Mouse (Mus musculus) bone marrow, adult 2 months (tissue): ENCODE results near the gene Defb43. TPM values are rescaled to one million over a fixed set of nuclear protein-coding genes. Genes with fewer than 3 reads are reported as not detected.
A peak's percentile ranks its signal among the peaks of the same experiment; 100 is the strongest.

ENCODE experiments used
- H3K27ac ChIP-seq: fragments of 200-500 bp; 2 replicates; pipeline ENCODE4 v1.5.1; 2012; ENCODE audit warnings: low read depth, mild to moderate bottlenecking, control low read depth, inconsistent platforms, low read length; ENCODE audit not compliant: control insufficient read depth, poor library complexity, insufficient read depth
- H3K4me1 ChIP-seq: fragments of 200-500 bp; 2 replicates; pipeline ENCODE4 v1.6.1; 2011; ENCODE audit warnings: low read length; ENCODE audit not compliant: control insufficient read depth, insufficient read depth
- H3K4me3 ChIP-seq: fragments of 200-500 bp; replicated peaks from 2 replicates; pipeline ENCODE3; 2011; ENCODE audit warnings: mild to moderate bottlenecking, low read depth, low read length, control low read depth; ENCODE audit not compliant: control insufficient read depth
- CTCF ChIP-seq: fragments of 200-500 bp; IDR thresholded peaks from 2 replicates; pipeline ENCODE4 v1.5.1; 2011; ENCODE audit warnings: low read length, control low read depth; ENCODE audit not compliant: control insufficient read depth, insufficient read depth
- POLR2A ChIP-seq: fragments of 200-500 bp; IDR thresholded peaks from 2 replicates; pipeline ENCODE4 v1.6.1; 2011; ENCODE audit warnings: low read depth, mild to moderate bottlenecking, control low read depth, low read length, borderline replicate concordance; ENCODE audit not compliant: control insufficient read depth
- WGBS: fragments of 180-500 bp; shearing (Covaris S2); methylation state at CpG from one replicate; pipeline ENCODE4 v1.1.7; 2018; 5-methylcytosine and 5-hydroxymethylcytosine counted together
- polyA plus RNA-seq: library from polyadenylated mRNA; stranded (reverse); fragments of >200 nt; gene quantifications from 2 replicates; pipeline ENCODE4 v1.2.4, GENCODE M21; 2011; ENCODE audit warnings: low replicate concordance; ENCODE audit not compliant: missing spikeins, insufficient read depth, insufficient read length

Defb43 gene
- polyA plus RNA-seq, 1 experiment: not detected

GRCm38 (mm10) chr14:62998977-62999376 lies 12.6 kb upstream of the Defb43 start:
- Histone ChIP-seq H3K27ac (no peak overlapping the region), H3K4me3 (no peak overlapping the region), H3K4me1 (no peaks in the 10 kb centered on the region)
- no peak for TF ChIP-seq POLR2A
- no peak for TF ChIP-seq CTCF
- WGBS: 5% methylated on average over 4 of the region's 4 CpGs

- 31% methylated on average over 2 of the region's 2 CpGs for WGBS
These were observed 9.0 kb upstream of the Defb43 start for GRCm38 (mm10) chr14:63002588-63002987.

GRCm38 (mm10) chr14:63013082-63013481 lies 1.5 kb downstream of the Defb43 start:
- Histone ChIP-seq H3K27ac (no peak overlapping the region), H3K4me1 (no peaks in the 10 kb centered on the region), H3K4me3 (no peak overlapping the region)
- no peak for TF ChIP-seq POLR2A
- TF ChIP-seq CTCF: no peak
- 56% methylated on average over 4 of the region's 4 CpGs for WGBS

More at GRCm38 (mm10) chr14:63002588-63002987, 9.0 kb upstream of the Defb43 start:
- no peak overlapping the region for H3K4me3 ChIP-seq
- H3K27ac ChIP-seq: no peak overlapping the region
- H3K4me1 ChIP-seq: no peaks in the 10 kb centered on the region
- TF ChIP-seq POLR2A (no peak), CTCF (no peak)

- H3K4me1 ChIP-seq: no peaks in the 10 kb centered on the region
- WGBS: 73% methylated on average over 4 of the region's 4 CpGs
- TF ChIP-seq POLR2A: no peak
- no peak for TF ChIP-seq CTCF
- H3K27ac ChIP-seq: no peak overlapping the region
- no peak overlapping the region for H3K4me3 ChIP-seq
These were observed 3.1 kb downstream of the Defb43 start for GRCm38 (mm10) chr14:63014667-63015066.

- 38% methylated on average over 6 of the region's 6 CpGs for WGBS
- TF ChIP-seq CTCF (no peak), POLR2A (no peak)
- Histone ChIP-seq H3K4me3 (no peak overlapping the region), H3K27ac (no peak overlapping the region), H3K4me1 (no peaks in the 10 kb centered on the region)
These were observed 9.1 kb downstream of the Defb43 start for GRCm38 (mm10) chr14:63020524-63021156.

- TF ChIP-seq POLR2A (no peak), CTCF (no peak)
- 64% methylated on average over 3 of the region's 3 CpGs for WGBS
- no peaks in the 10 kb centered on the region for H3K4me1 ChIP-seq
- H3K4me3 ChIP-seq: no peak within 1 kb of the TSS
- H3K27ac ChIP-seq: no peak within 1 kb of the TSS
These were observed 35.1 kb downstream of the Defb43 start, which contains the start of gene Defb42 for GRCm38 (mm10) chr14:63046691-63047090. Gene Defb42, plus strand, starts transcription at chr14:63046991.

- Histone ChIP-seq H3K4me1 (no peaks in the 10 kb centered on the region), H3K4me3 (no peak within 1 kb of the TSS), H3K27ac (no peak within 1 kb of the TSS)
- 69% methylated on average over 14 of the region's 14 CpGs for WGBS
- TF ChIP-seq CTCF (no peak), POLR2A (no peak)
These were observed 38.4 kb downstream of the Defb43 start, which contains the start of gene Defb30 for GRCm38 (mm10) chr14:63049910-63050370. Gene Defb30, minus strand, starts transcription at chr14:63049960.

- no peaks in the 10 kb centered on the region for H3K4me1 ChIP-seq
- no peak overlapping the region for H3K27ac ChIP-seq
- no peak overlapping the region for H3K4me3 ChIP-seq
- TF ChIP-seq POLR2A (no peak), CTCF (peak; percentile 87)
- WGBS: 13% methylated on average over 5 of the region's 5 CpGs
These were observed 39.2 kb downstream of the Defb43 start for GRCm38 (mm10) chr14:63050769-63051168.
